Mouse (Mus musculus): ENCODE measurements around the gene Arid5a. TPM values are rescaled to one million over a fixed set of nuclear protein-coding genes. Genes with fewer than 3 reads are reported as not detected.

The Arid5a gene
- polyA plus RNA-seq (2015; fragmentation: Nextera tagmentation; extraction: Ambion mirVana) = 5.8 and 6.3 TPM in 2 replicates

DNA sequence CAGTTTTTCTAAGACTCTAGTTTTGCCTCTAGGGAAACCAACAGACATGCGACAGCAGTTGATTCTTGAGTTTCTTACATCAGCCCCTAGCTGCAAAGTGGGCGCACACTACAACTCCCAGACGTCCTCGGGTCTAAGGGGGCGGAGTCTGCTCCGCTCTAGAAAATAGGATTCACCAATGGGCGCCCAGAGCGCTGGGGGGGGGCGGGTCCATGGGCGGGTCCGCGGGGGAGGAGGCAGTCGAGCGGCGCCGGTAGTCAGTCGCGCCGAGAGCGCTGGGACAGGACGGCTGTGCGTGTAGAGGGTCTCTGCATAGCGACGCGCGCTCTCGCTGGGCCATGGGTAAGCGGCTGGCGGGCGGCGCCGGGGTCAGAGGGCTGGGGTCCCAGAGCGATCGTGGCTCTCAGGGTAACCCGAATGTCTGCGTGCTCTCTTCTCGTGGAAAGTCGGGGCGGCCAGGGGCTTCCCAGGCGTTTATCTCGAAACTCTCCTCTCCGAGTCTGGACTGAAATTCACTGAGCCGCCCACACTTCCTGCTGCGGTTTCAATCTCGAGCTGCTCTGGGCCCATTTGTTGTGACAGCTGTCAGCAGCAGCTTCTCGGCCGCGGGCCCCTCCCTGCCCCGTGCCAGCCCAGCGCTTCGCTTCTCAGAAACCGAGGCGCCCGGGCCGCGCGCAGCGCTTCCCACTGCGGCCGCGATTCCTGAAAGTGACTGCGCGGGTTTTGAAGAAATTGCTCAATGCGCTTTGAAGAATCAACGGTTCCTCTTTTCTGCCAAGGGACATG is at the start of gene Arid5a:
Gene Arid5a (plus strand): TSS at position 239 of the 786 bp plus-strand sequence.
- TF ChIP-seq EP300 (IDR thresholded peaks at IDR 0.05; ENCODE audit: low read depth) (peak; percentile 51; the same call in 1 of the 2 replicates), CTCF (IDR thresholded peaks at IDR 0.05; ENCODE audit: low read depth) (no peak)
- peak within 1 kb of the TSS; percentile 81 for H3K4me2 ChIP-seq (ENCODE audit: low read depth, low read length)
- peaks cover 11% of the 10 kb centered on the region for H3K27me3 ChIP-seq (ENCODE audit: insufficient read depth, low read length)
- H3K4me1 ChIP-seq (ENCODE audit: insufficient read depth) = peaks cover 21% of the 10 kb centered on the region
- no peaks in the 10 kb centered on the region for H3K36me3 ChIP-seq (replicated peaks; ENCODE audit: insufficient read depth, low read length)
- WGBS (ENCODE audit: insufficient replicate concordance) = under 1% methylated on average over 64 of the region's 65 CpGs
- peak within 1 kb of the TSS; percentile 76 for H3K9ac ChIP-seq (replicated peaks)
- peak; percentile 88 for ATAC-seq
- peak; percentile 93 for DNase-seq
- peak within 1 kb of the TSS; percentile 64 for H3K4me3 ChIP-seq (ENCODE audit: low read depth, low read length)
- H3K27ac ChIP-seq (ENCODE audit: low read depth) = peak within 1 kb of the TSS; percentile 89
- no peaks in the 10 kb centered on the region for H3K9me3 ChIP-seq (ENCODE audit: low read length)

DNA sequence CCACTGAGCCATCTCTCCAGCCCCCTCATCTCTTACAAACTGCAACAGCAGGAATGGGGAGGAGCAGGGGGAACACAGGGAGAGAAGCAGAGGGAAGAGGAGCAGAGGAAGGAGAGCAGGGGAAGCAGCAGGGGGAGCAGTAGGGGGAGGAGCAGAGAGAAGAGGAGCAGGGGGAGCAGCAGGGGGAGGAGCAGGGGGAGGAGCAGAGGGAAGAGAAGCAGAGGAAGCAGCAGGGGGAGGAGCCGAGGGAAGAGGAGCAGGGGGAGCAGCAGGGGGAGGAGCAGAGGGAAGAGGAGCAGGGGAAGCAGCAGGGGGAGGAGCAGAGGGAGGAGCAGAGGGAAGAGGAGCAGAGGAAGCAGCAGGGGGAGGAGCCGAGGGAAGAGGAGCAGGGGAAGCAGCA is 48.9 kb upstream of the Arid5a start:
- Histone ChIP-seq H3K9me3 (ENCODE audit: low read length) (peaks cover 7% of the 10 kb centered on the region; the same call in 1 of the 2 replicates), H3K27me3 (ENCODE audit: insufficient read depth, low read length) (no peaks in the 10 kb centered on the region), H3K4me1 (ENCODE audit: insufficient read depth) (peaks cover 4% of the 10 kb centered on the region), H3K4me2 (ENCODE audit: low read depth, low read length) (no peak overlapping the region), H3K36me3 (replicated peaks; ENCODE audit: insufficient read depth, low read length) (no peaks in the 10 kb centered on the region), H3K9ac (replicated peaks) (no peak overlapping the region), H3K4me3 (ENCODE audit: low read depth, low read length) (no peak overlapping the region), H3K27ac (ENCODE audit: low read depth) (no peak overlapping the region)
- 47% methylated on average over 2 of the region's 2 CpGs for WGBS (ENCODE audit: insufficient replicate concordance)
- DNase-seq (peak; percentile 7), ATAC-seq (no peak)
- TF ChIP-seq EP300 (IDR thresholded peaks at IDR 0.05; ENCODE audit: low read depth) (no peak), CTCF (IDR thresholded peaks at IDR 0.05; ENCODE audit: low read depth) (no peak)

DNA sequence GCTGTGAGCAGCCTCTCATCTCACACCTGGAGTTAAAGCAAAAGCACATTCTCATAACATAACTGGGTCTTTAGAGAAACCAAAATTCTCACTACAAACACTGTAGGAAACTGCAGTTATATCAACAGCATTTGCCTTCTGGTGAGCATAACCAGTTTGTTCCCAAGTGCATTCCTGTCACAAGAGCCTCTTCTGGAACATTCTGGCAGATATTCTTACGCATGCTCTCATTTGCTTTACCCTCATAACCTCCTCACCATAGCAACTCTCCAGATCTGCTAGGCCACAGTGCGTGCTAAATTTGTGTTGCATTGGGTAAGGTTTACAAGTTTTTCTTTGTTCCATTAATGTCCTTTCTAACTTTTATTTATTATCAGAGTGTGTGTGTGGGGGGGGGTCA is 48.3 kb upstream of the Arid5a start:
- Histone ChIP-seq H3K27me3 (ENCODE audit: insufficient read depth, low read length) (no peaks in the 10 kb centered on the region), H3K9ac (replicated peaks) (no peak overlapping the region), H3K27ac (ENCODE audit: low read depth) (no peak overlapping the region), H3K36me3 (replicated peaks; ENCODE audit: insufficient read depth, low read length) (no peaks in the 10 kb centered on the region), H3K9me3 (ENCODE audit: low read length) (peaks cover 7% of the 10 kb centered on the region; the same call in 1 of the 2 replicates), H3K4me3 (ENCODE audit: low read depth, low read length) (no peak overlapping the region), H3K4me2 (ENCODE audit: low read depth, low read length) (no peak overlapping the region), H3K4me1 (ENCODE audit: insufficient read depth) (peaks cover 4% of the 10 kb centered on the region)
- no peak for TF ChIP-seq CTCF (IDR thresholded peaks at IDR 0.05; ENCODE audit: low read depth)
- no peak for TF ChIP-seq EP300 (IDR thresholded peaks at IDR 0.05; ENCODE audit: low read depth)
- no peak for ATAC-seq
- 96% methylated on average over 2 of the region's 2 CpGs for WGBS (ENCODE audit: insufficient replicate concordance)
- DNase-seq = no peak

DNA sequence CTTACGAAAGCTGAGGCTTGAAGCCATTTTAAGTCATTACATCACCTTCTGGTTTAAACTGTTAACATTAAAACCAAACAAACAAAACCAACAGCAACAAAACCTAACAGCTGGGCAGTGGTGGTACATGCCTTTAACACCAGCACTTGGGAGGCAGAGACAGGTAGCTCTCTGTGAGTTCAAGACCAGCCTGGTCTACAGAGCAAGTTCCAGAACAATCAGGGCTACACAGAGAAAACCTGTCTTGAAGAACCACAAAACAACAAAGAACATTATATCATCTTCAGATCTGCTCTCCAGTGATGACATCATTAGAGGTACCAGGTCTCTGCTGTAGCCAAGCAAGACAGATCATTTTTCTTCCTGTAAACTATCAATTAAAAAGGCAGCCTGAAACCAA is 47.1 kb upstream of the Arid5a start:
- TF ChIP-seq CTCF (IDR thresholded peaks at IDR 0.05; ENCODE audit: low read depth) (no peak), EP300 (IDR thresholded peaks at IDR 0.05; ENCODE audit: low read depth) (no peak)
- Histone ChIP-seq H3K27me3 (ENCODE audit: insufficient read depth, low read length) (no peaks in the 10 kb centered on the region), H3K9me3 (ENCODE audit: low read length) (peaks cover 7% of the 10 kb centered on the region; the same call in 1 of the 2 replicates), H3K4me1 (ENCODE audit: insufficient read depth) (peaks cover 9% of the 10 kb centered on the region), H3K36me3 (replicated peaks; ENCODE audit: insufficient read depth, low read length) (no peaks in the 10 kb centered on the region), H3K9ac (replicated peaks) (no peak overlapping the region), H3K27ac (ENCODE audit: low read depth) (no peak overlapping the region), H3K4me3 (ENCODE audit: low read depth, low read length) (no peak overlapping the region), H3K4me2 (ENCODE audit: low read depth, low read length) (no peak overlapping the region)
- ATAC-seq (no peak), DNase-seq (no peak)
- WGBS (ENCODE audit: insufficient replicate concordance) = 70% methylated on average over 1 of the region's 1 CpGs

DNA sequence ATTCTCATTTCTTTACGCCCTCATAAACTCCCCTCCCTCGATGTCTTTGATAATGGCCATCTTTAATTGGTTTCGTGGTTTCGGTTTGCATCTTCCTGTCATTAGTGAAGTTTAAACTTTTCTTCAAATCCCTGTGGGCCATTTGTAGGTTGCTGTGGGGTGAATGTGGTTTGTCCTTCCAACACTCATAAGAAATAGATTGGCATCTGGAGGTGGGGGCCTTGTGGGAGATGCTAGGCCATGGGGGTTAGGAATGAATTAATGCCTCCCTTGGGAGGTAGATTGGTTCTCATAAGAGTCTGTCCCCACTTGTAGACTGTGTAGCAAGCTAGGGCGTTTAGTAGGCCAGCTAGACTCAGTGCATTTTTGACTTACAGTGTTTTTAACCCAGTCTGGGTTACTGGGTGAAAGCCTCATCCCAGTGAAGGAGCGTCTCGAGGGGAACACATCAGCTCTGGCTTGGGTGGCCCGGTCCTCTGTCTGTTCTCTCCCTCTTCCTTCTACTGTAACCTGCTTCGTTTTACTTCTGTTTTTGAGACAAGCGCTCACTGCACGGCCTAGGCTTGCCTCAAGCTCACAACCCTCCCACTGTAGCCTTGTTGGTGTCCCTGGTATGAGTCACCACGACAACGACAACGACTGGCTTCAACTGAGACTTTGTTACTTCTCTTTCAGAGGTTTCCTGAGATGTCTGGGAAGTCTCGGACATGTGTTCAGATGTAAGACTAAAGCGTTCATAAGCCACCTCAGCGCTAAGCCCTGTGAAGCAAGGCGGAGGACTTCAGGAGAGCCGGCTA is 45.6 kb upstream of the Arid5a start:
- DNase-seq (no peak), ATAC-seq (peak; percentile 57)
- no peak overlapping the region for H3K9ac ChIP-seq (replicated peaks)
- 46% methylated on average over 19 of the region's 19 CpGs for WGBS (ENCODE audit: insufficient replicate concordance)
- H3K9me3 ChIP-seq (ENCODE audit: low read length) = 0 out of 2 replicates have a peak, but pooled peaks cover 2% of the 10 kb centered on the region
- peak overlapping the region; percentile 33; the same call in 1 of the 2 replicates for H3K4me2 ChIP-seq (ENCODE audit: low read depth, low read length)
- H3K4me3 ChIP-seq (ENCODE audit: low read depth, low read length) = no peak overlapping the region
- H3K36me3 ChIP-seq (replicated peaks; ENCODE audit: insufficient read depth, low read length) = no peaks in the 10 kb centered on the region
- peak overlapping the region; percentile 55; the same call in 1 of the 2 replicates for H3K27ac ChIP-seq (ENCODE audit: low read depth)
- peaks cover 10% of the 10 kb centered on the region for H3K4me1 ChIP-seq (ENCODE audit: insufficient read depth)
- H3K27me3 ChIP-seq (ENCODE audit: insufficient read depth, low read length) = no peaks in the 10 kb centered on the region
- TF ChIP-seq CTCF (IDR thresholded peaks at IDR 0.05; ENCODE audit: low read depth) (no peak), EP300 (IDR thresholded peaks at IDR 0.05; ENCODE audit: low read depth) (no peak)
